Mouse (Mus musculus) lung, postnatal 0 days (tissue): ENCODE results near the gene Npas2.

Experiments
- CTCF ChIP-seq: IDR thresholded peaks from 2 replicates; pipeline ENCODE4 v1.5.1; 2016; ENCODE audit warnings: antibody characterized with exemption, mild to moderate bottlenecking
- EP300 ChIP-seq: IDR thresholded peaks from 2 replicates; pipeline ENCODE4 v1.6.1; 2016; ENCODE audit warnings: antibody characterized with exemption, mild to moderate bottlenecking, control low read depth

GRCm38 (mm10) chr1:39370431-39370830 lies 176.9 kb downstream of the Npas2 start:
- TF ChIP-seq EP300, result no peak
- TF ChIP-seq CTCF, result no peak
